Mouse (Mus musculus) testis, postnatal 14 days (tissue): ENCODE measurements around the gene Tcl1.
"Not testable (repeated sequence)": the region's sequence is repeated elsewhere in the genome, so short reads cannot be mapped to it uniquely, and the experiment has no call there.

Source experiments
- DNase-seq: peaks from one replicate; pipeline ENCODE4 v3.0.0; 2021; ENCODE audit warnings: low spot score

Gene Tcl1

DNA sequence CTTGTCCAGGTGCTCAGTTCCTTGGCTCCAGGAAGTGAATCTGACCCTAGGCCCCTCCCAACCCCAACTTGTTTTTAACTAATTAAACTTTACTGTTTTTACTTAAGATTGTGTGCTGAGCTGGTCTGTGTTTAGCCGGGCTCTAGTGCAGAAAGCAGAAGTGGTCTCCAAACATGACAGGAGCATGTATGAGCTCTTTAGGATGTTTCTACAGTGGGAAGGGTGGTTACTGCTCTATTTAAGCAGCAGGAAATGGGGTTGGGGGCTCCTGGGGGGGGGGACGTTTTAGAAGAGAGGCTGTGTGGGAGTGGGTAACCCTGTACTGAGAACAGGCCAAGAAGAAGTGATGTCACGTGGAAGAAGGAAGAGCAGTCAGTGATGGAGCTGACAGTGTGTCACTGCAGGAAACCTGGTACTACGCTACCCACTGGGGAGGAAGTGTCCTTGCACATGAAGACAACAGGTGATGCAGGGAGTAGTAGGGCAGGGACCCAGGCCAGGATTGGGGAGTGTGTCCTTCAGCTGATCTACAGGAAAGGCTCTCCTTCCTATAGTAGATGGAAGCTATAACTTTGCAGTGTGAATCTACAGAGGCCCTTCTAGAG lies 41.5 kb downstream of the Tcl1 start:
- DNase-seq = not testable (repeated sequence)

DNA sequence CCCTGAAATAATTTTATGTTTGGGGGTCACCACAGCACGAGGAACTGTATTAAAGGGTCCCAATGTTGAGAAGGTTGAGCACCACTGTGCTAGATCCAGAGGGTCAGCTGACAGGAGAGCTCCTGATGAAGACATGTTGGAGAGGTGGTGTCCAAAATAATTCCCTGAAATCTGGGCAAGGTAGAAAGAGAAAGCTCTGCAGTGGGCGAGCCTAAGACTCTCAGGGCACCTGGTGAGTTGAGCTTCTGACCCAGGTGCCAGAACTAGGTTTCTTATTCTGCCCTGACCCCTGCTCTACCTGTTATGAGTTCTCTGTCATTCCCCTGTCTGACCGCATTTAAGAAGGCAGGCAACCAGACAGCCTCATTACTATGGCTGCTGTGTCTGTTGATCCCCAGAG lies 46.5 kb downstream of the Tcl1 start, which contains the start of gene Tcl1b5:
Tcl1b5 (plus strand) TSS at position 301 of the 400 bp plus-strand sequence.
- DNase-seq = not testable (repeated sequence)

DNA sequence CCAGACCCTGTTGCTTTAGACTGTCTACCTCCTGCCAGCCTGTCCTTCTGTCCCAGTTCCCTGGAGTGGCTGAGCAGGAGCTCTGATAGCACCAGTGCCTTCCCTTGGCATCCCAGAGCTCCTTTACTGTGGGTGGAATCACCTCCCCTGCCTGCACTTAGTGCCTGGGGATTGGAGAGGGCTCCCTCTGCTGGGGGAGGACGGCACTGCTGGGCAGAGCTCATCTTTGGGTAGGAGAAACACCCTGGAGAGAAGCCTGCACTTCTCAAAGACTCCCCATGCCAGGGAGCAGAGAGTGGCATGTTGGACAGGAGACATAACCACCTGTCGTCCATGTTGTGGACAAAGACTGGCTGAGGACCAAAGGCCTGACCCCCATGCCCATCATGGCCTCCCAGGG lies 48.3 kb downstream of the Tcl1 start:
- peak; percentile 35 for DNase-seq

DNA sequence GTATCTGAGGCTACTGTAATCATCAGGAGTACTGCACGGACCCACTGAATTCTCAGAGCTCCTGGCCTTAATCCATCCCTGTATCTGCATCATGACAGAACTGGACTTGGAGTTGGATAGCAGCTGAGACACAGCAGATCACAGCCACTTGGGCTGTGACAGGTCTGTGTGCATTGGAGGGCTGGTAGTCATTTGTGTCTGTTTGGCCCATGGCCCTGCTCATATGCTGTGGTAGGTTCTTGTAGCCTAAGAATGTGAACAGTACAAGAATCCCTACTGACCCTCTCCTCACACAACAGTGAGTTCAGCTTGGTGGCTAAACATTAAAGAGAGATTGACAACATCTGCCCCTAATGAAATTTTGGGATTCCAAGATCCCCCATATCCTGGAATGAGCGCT lies 49.2 kb downstream of the Tcl1 start:
- DNase-seq = no peak
